Mouse (Mus musculus): ENCODE measurements around the gene Atg4c.

DNA sequence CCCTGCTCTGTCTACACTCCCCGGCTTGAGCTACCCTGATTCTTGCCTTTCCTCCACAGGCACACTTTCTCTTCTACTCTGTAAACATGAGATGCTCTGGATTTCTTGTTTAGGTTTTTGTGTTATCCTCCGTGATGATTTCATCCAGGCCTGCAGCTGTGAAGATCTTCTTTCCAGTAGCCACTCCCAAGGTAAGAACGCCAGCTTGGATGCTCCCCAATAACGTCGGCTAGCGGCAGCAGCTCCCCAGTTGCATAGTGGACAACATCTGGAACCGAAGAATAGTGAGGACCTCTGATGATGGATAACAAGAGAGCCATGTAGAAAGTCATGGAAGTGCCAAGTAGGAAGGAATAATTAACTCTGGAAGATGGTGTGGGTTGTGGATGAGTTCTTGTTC is 85.1 kb downstream of the Atg4c start:
- TF ChIP-seq CTCF (IDR thresholded peaks at IDR 0.05) (no peak), EP300 (IDR thresholded peaks at IDR 0.05) (no peak)
